Mouse (Mus musculus): ENCODE measurements around the gene 1700018F24Rik.
A peak's percentile ranks its signal among the peaks of the same experiment; 100 is the strongest.
"Not testable (repeated sequence)": the region's sequence is repeated elsewhere in the genome, so short reads cannot be mapped to it uniquely, and the experiment has no call there.

1700018F24Rik gene

GRCm38 (mm10) chr5:145081866-145082613 is 39.2 kb downstream of the 1700018F24Rik start:
- DNase-seq (ENCODE audit: low spot score in 2 of 2) = no peak

- DNase-seq (ENCODE audit: low spot score in 2 of 2) = not testable (repeated sequence)
Observed at GRCm38 (mm10) chr5:145083201-145083600, 40.4 kb downstream of the 1700018F24Rik start.

GRCm38 (mm10) chr5:145083632-145084451 is 41.1 kb downstream of the 1700018F24Rik start, which contains the start of the genes Arpc1a and Kpna7:
Gene Arpc1a (plus strand): TSS chr5:145083830.
Gene Kpna7 (minus strand): TSS chr5:145084030.
- DNase-seq (ENCODE audit: low spot score in 2 of 2) = peak; percentile 87 to 93

DNA sequence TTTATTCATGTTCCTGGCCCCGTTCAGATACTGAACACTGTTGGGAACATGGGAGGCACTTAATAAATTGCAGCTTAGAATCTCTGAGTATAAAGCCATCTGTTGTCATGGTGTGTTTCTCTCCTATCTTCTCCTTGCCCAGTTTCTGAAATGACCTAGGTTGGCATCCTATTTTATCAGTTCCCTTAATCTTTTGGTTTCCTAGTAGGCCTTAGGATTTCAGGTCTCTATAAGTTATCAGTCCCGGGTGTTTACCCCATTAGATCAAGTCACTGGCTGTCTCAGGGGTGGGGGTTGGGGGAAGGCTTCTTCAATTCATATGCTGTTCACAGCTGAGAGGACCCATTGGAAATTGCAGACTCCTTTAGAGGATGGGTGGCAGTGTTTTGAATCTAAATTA is 42.0 kb downstream of the 1700018F24Rik start:
- no peak for DNase-seq (ENCODE audit: low spot score in 2 of 2)

- no peak for DNase-seq (ENCODE audit: low spot score in 2 of 2)
Observed at GRCm38 (mm10) chr5:145088186-145088585, 45.4 kb downstream of the 1700018F24Rik start.

DNA sequence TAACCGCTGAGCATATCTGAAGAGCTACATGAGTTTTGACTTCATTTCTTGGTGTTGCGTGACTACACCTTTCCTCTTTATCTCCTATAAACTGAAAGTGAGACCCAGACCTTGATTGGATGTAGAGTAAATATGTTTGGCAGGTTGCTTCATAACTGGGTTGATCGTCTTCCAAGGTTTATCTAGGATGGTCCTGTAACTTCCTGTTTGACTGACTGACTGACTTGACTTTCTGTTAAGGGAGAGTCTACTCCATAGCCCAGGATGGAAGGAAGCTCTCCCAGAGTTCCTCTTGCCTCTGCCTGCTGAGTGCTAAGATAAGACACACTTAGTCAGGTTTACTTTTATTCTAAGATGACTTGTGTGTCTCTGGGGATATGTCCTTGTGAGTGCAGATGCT is 47.1 kb downstream of the 1700018F24Rik start:
- no peak for DNase-seq (ENCODE audit: low spot score in 2 of 2)

Measured in natural killer cell, adult 2 months (primary cell).